Mouse (Mus musculus) bone marrow, adult 2 months (tissue): ENCODE measurements around the gene Aaas.

Experiments used
- CTCF ChIP-seq: fragments of 200-500 bp; IDR thresholded peaks from 2 replicates; pipeline ENCODE4 v1.5.1; 2011; ENCODE audit warnings: low read length, control low read depth; ENCODE audit not compliant: control insufficient read depth, insufficient read depth
- POLR2A ChIP-seq: fragments of 200-500 bp; IDR thresholded peaks from 2 replicates; pipeline ENCODE4 v1.6.1; 2011; ENCODE audit warnings: low read depth, mild to moderate bottlenecking, control low read depth, low read length, borderline replicate concordance; ENCODE audit not compliant: control insufficient read depth

DNA sequence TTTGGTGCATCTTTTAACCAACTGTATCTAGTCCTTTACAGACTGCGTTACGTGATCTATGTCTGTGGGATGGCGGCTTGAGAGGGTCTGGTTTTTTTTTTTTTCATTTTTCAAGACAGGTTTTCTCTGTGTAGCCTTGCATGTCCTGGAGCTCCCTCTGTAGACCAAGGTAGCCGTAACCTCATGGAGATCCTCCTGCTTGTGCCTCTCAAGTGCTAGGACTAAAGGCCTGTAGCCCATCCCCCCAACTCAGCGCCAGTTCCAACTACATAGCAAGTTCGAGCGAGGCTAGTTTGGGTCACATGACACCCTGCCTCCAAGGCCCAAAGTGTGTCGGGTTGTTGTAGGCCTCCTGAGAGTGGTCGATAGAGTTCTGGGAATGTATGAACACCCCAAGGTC, 41.9 kb downstream of the Aaas start:
- TF ChIP-seq CTCF: no peak
- TF ChIP-seq POLR2A: no peak
